Mouse (Mus musculus) embryonic facial prominence, embryonic 12.5 days (tissue): ENCODE data around the gene Kdm2b. TPM values are rescaled to one million over a fixed set of nuclear protein-coding genes. Genes with fewer than 3 reads are reported as not detected.

ENCODE experiments used
- ATAC-seq: fragments of 200-750 bp; cut with Nextera tagmentation; 2 replicates; pipeline ENCODE4 v1.8.0; 2017; ENCODE audit not compliant: insufficient number of reproducible peaks, insufficient read depth, low FRiP score, low TSS enrichment
- H3K27ac ChIP-seq: fragments of 300-500 bp; sonication (generic); 2 replicates; pipeline ENCODE4 v1.5.1; 2016; ENCODE audit warnings: mild to moderate bottlenecking
- H3K27me3 ChIP-seq: fragments of 300-500 bp; sonication (generic); 2 replicates; pipeline ENCODE4 v1.6.1; 2016; ENCODE audit warnings: mild to moderate bottlenecking, moderate library complexity
- H3K36me3 ChIP-seq: fragments of 300-500 bp; sonication (generic); 2 replicates; pipeline ENCODE4 v1.6.1; 2016; ENCODE audit warnings: mild to moderate bottlenecking
- H3K4me1 ChIP-seq: fragments of 300-500 bp; sonication (generic); 2 replicates; pipeline ENCODE4 v1.6.1; 2016
- H3K4me2 ChIP-seq: fragments of 300-500 bp; sonication (generic); replicated peaks from 2 replicates; pipeline ENCODE4 v1.6.1; 2016; ENCODE audit warnings: mild to moderate bottlenecking, moderate library complexity
- H3K4me3 ChIP-seq: fragments of 300-500 bp; sonication (generic); 2 replicates; pipeline ENCODE4 v1.5.1; 2016; ENCODE audit warnings: mild to moderate bottlenecking
- H3K9ac ChIP-seq: fragments of 300-500 bp; sonication (generic); 2 replicates; pipeline ENCODE4 v1.6.1; 2016; ENCODE audit warnings: mild to moderate bottlenecking, moderate library complexity
- H3K9me3 ChIP-seq: fragments of 300-500 bp; sonication (generic); 2 replicates; pipeline ENCODE4 v1.6.1; 2016; ENCODE audit warnings: mild to moderate bottlenecking, moderate library complexity
- WGBS: fragments of 180-500 bp; shearing (Covaris S2); methylation state at CpG from one replicate; pipeline ENCODE4 v1.1.7; 2016; 5-methylcytosine and 5-hydroxymethylcytosine counted together
- polyA plus RNA-seq: library from polyadenylated mRNA; unstranded; fragments of >200 nt; fragmentation: Nextera tagmentation; extraction: Ambion mirVana; gene quantifications from 2 replicates; pipeline ENCODE4 v1.2.1, GENCODE M21; 2016

Kdm2b gene
- polyA plus RNA-seq, 1 experiment from 2014 or later: 84.4 TPM

GRCm38 (mm10) chr5:122899777-122900557 is 89.7 kb downstream of the Kdm2b start:
- H3K27ac ChIP-seq: peak overlapping the region; percentile 91
- peak overlapping the region; percentile 82 for H3K4me2 ChIP-seq
- ATAC-seq: peak; percentile 96
- H3K4me1 ChIP-seq: peaks cover 21% of the 10 kb centered on the region
- peak overlapping the region; percentile 92 for H3K9ac ChIP-seq
- H3K9me3 ChIP-seq: no peaks in the 10 kb centered on the region
- H3K36me3 ChIP-seq: no peaks in the 10 kb centered on the region
- H3K4me3 ChIP-seq: peak overlapping the region; percentile 72
- no peaks in the 10 kb centered on the region for H3K27me3 ChIP-seq
- WGBS: under 1% methylated on average over 79 of the region's 120 CpGs

GRCm38 (mm10) chr5:122898963-122899776 is 90.5 kb downstream of the Kdm2b start:
- Histone ChIP-seq H3K4me2 (peak overlapping the region; percentile 82), H3K4me1 (peaks cover 21% of the 10 kb centered on the region), H3K4me3 (peak overlapping the region; percentile 72), H3K27me3 (no peaks in the 10 kb centered on the region), H3K27ac (peak overlapping the region; percentile 91), H3K9ac (peak overlapping the region; percentile 92), H3K36me3 (no peaks in the 10 kb centered on the region), H3K9me3 (no peaks in the 10 kb centered on the region)
- ATAC-seq: no peak
- 2% methylated on average over 45 of the region's 45 CpGs for WGBS

GRCm38 (mm10) chr5:122898153-122898552 is 91.5 kb downstream of the Kdm2b start:
- Histone ChIP-seq H3K4me2 (peak overlapping the region; percentile 82; the same call in 1 of the 2 replicates), H3K27ac (no peak overlapping the region), H3K27me3 (no peaks in the 10 kb centered on the region), H3K9me3 (no peaks in the 10 kb centered on the region), H3K36me3 (no peaks in the 10 kb centered on the region), H3K9ac (no peak overlapping the region), H3K4me3 (no peak overlapping the region), H3K4me1 (peaks cover 21% of the 10 kb centered on the region)
- no peak for ATAC-seq
- WGBS: 77% methylated on average over 6 of the region's 6 CpGs

GRCm38 (mm10) chr5:122894821-122895220 is 94.8 kb downstream of the Kdm2b start:
- H3K9me3 ChIP-seq: no peaks in the 10 kb centered on the region
- no peaks in the 10 kb centered on the region for H3K27me3 ChIP-seq
- H3K4me1 ChIP-seq: peaks cover 16% of the 10 kb centered on the region
- no peak for ATAC-seq
- no peak overlapping the region for H3K27ac ChIP-seq
- WGBS: 73% methylated on average over 4 of the region's 4 CpGs
- no peak overlapping the region for H3K9ac ChIP-seq
- no peak overlapping the region for H3K4me3 ChIP-seq
- no peak overlapping the region for H3K4me2 ChIP-seq
- H3K36me3 ChIP-seq: no peaks in the 10 kb centered on the region

GRCm38 (mm10) chr5:122894007-122894637 is 95.5 kb downstream of the Kdm2b start:
- H3K4me1 ChIP-seq: peaks cover 18% of the 10 kb centered on the region
- no peak overlapping the region for H3K9ac ChIP-seq
- no peak for ATAC-seq
- H3K4me2 ChIP-seq: no peak overlapping the region
- H3K27me3 ChIP-seq: no peaks in the 10 kb centered on the region
- H3K9me3 ChIP-seq: no peaks in the 10 kb centered on the region
- no peak overlapping the region for H3K4me3 ChIP-seq
- 93% methylated on average over 5 of the region's 5 CpGs for WGBS
- H3K27ac ChIP-seq: no peak overlapping the region
- no peaks in the 10 kb centered on the region for H3K36me3 ChIP-seq

GRCm38 (mm10) chr5:122893270-122893669 is 96.4 kb downstream of the Kdm2b start:
- no peak for ATAC-seq
- 99% methylated on average over 6 of the region's 6 CpGs for WGBS
- Histone ChIP-seq H3K4me2 (no peak overlapping the region), H3K9ac (no peak overlapping the region), H3K27me3 (no peaks in the 10 kb centered on the region), H3K9me3 (no peaks in the 10 kb centered on the region), H3K27ac (no peak overlapping the region), H3K4me1 (peaks cover 13% of the 10 kb centered on the region), H3K36me3 (peaks cover 4% of the 10 kb centered on the region), H3K4me3 (no peak overlapping the region)

GRCm38 (mm10) chr5:122890396-122890795 is 99.2 kb downstream of the Kdm2b start:
- ATAC-seq: no peak
- Histone ChIP-seq H3K9ac (no peak overlapping the region), H3K4me1 (peaks cover 4% of the 10 kb centered on the region; the same call in 1 of the 2 replicates), H3K4me3 (no peak overlapping the region), H3K27me3 (no peaks in the 10 kb centered on the region), H3K36me3 (peaks cover 9% of the 10 kb centered on the region), H3K27ac (no peak overlapping the region), H3K4me2 (no peak overlapping the region), H3K9me3 (no peaks in the 10 kb centered on the region)
- 72% methylated on average over 2 of the region's 2 CpGs for WGBS

- 89% methylated on average over 16 of the region's 16 CpGs for WGBS
- Histone ChIP-seq H3K4me1 (peaks cover 4% of the 10 kb centered on the region; the same call in 1 of the 2 replicates), H3K9ac (peak overlapping the region; percentile 17; the same call in 1 of the 2 replicates), H3K9me3 (no peaks in the 10 kb centered on the region), H3K4me2 (no peak overlapping the region), H3K27me3 (no peaks in the 10 kb centered on the region), H3K4me3 (no peak overlapping the region), H3K27ac (no peak overlapping the region), H3K36me3 (peaks cover 9% of the 10 kb centered on the region)
- no peak for ATAC-seq
These were observed 100.9 kb downstream of the Kdm2b start for GRCm38 (mm10) chr5:122888612-122889214.

GRCm38 (mm10) chr5:122887926-122888611 is 101.6 kb downstream of the Kdm2b start:
- WGBS: 84% methylated on average over 8 of the region's 8 CpGs
- Histone ChIP-seq H3K9ac (peak overlapping the region; percentile 17; the same call in 1 of the 2 replicates), H3K9me3 (no peaks in the 10 kb centered on the region), H3K4me1 (peaks cover 4% of the 10 kb centered on the region; the same call in 1 of the 2 replicates), H3K4me2 (no peak overlapping the region), H3K4me3 (no peak overlapping the region), H3K27me3 (no peaks in the 10 kb centered on the region), H3K27ac (no peak overlapping the region), H3K36me3 (peaks cover 12% of the 10 kb centered on the region)
- ATAC-seq: no peak

- no peak overlapping the region for H3K4me2 ChIP-seq
- H3K27ac ChIP-seq: no peak overlapping the region
- H3K4me1 ChIP-seq: peaks cover 4% of the 10 kb centered on the region; the same call in 1 of the 2 replicates
- no peaks in the 10 kb centered on the region for H3K27me3 ChIP-seq
- peaks cover 19% of the 10 kb centered on the region for H3K36me3 ChIP-seq
- H3K9me3 ChIP-seq: no peaks in the 10 kb centered on the region
- no peak overlapping the region for H3K4me3 ChIP-seq
- no peak overlapping the region for H3K9ac ChIP-seq
- no peak for ATAC-seq
- WGBS: 92% methylated on average over 9 of the region's 9 CpGs
These were observed 102.6 kb downstream of the Kdm2b start for GRCm38 (mm10) chr5:122887033-122887432.
